Mouse (Mus musculus) neutrophil, adult 5-6 weeks (primary cell): ENCODE results near the gene Suclg2. TPM values are rescaled to one million over a fixed set of nuclear protein-coding genes. Genes with fewer than 3 reads are reported as not detected.
A peak's percentile ranks its signal among the peaks of the same experiment; 100 is the strongest.

Experiments
- ATAC-seq: fragments of 151-379, 151-347 bp; 2 replicates; pipeline ENCODE4 v1.8.0; 2017; ENCODE audit warnings: mild to moderate bottlenecking, moderate TSS enrichment; ENCODE audit not compliant: insufficient number of reproducible peaks, poor library complexity, low FRiP score, severe bottlenecking; ENCODE audit errors: extremely low read depth
- total RNA-seq: library from RNA; stranded (forward); fragments of 200-1000 nt; gene quantifications from 2 replicates; pipeline ENCODE4 v1.2.3, GENCODE M21; 2017

The Suclg2 gene
- total RNA-seq, 1 experiment from 2014 or later: 28.9 TPM

DNA sequence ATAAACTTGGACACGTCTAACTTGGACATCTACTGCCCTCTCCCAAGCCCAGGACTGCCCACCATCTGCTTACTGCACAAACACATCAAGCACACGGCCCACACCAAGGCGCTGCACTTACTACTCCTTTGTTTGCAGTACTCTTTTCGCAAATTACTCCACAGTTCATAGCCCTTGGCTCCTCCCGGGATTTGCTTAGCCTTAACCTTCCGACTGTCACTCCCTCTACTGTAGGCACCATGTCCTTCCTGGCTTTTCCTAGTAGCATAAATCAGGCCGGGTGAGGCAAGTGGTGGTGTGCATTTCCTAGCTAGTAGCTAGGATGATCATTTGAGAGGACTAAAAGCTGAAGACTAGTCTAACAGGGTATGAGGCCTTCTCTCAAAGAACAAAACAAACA, 16.8 kb downstream of the Suclg2 start:
- ATAC-seq: no peak

DNA sequence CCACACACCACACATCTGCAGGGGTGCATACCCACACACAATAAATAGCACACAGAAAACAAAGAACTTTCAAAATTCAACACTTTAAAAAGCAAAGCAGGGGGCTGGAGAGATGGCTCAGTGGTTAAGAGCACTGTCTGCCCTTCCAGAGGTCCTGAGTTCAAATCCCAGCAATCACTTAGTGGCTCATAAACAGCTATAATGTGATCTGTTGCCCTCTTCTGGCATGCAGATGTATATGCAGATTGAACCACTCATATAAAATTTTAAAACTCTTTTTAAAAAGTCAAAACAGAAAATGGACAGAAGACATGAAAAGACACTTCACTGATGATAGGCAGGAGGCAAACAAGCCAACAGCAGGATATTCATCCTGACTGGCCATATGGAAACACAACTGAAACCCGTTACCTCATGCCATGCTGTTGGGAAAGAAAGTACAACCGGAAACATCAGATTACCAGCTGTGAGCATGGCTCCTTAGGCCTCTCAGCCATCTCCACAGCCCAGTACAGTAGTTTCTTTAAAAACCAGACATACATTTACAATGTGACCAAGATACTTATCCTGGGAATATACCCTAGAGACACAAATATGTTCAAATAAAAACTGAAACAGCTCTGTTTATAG, 17.5 kb downstream of the Suclg2 start:
- no peak for ATAC-seq

- no peak for ATAC-seq
Measured at GRCm38 (mm10) chr6:95700191-95700590, 18.4 kb downstream of the Suclg2 start.

DNA sequence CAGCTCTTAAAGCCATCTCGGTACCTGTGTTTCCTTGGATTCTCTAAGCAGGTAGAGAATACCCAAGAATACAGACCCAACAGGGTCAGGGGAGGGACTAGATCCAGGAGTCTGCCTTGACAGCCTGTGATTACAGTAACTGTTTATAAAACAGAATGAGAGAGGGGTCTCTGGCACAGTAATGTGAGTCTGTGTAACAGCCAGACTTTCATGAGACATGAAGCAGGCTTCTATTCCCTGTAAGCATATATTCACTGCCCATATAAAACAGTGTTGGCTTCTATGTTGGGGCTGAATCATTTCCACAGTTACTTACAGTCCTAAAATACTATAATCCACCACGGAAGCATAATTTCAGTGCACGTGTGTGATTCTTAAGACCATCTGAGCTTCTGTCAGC, 19.3 kb downstream of the Suclg2 start:
- ATAC-seq: no peak

DNA sequence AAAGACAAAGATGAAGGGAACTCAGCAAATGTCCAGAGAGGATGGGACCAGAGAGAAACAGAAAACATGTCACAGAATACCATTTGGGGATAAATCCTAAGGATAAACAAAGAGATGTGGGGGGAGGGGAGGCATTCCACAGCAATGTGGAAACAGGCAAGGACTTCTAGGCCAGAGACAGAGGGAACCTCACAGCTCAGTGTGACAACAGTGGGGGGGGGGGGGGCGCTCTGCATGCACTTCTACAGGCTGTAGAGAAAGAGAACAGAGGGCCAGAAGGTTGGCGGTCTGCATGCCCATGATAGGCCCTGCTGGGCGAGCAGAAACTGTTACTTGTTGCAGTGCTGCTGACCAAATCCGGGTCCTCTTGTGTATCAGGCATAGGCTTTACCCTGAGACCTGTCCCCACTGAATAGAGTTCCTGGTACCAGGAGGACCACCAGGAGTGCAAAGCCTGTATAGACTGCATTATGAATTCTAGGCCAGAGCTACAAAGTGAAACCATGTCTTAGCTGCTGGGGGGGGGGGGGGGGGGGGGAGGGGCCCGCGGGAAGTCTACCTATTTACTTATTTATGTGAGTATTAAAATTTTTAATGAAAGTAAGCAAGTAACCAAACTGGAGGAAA, 20.0 kb downstream of the Suclg2 start:
- no peak for ATAC-seq

GRCm38 (mm10) chr6:95694910-95695309, 23.7 kb downstream of the Suclg2 start:
- no peak for ATAC-seq

DNA sequence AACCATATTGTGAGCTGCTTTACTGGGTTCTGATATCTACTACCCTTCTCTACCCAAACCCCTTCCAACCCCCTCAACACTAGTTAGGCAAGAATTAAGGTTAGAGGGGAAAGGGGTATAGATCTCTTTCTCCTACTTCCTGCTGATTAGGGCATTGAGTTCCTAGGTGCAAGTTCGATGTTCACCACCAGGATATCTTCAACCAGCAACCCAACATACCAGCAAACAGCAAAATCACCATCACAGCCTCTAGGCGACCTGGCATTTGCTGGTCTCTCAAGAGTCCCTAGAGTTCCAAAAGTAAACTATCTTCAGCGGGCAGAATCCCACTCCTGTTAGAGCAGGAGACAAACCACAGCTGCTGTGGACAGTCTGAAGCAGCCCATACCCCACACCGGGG, 33.4 kb downstream of the Suclg2 start:
- ATAC-seq: no peak

DNA sequence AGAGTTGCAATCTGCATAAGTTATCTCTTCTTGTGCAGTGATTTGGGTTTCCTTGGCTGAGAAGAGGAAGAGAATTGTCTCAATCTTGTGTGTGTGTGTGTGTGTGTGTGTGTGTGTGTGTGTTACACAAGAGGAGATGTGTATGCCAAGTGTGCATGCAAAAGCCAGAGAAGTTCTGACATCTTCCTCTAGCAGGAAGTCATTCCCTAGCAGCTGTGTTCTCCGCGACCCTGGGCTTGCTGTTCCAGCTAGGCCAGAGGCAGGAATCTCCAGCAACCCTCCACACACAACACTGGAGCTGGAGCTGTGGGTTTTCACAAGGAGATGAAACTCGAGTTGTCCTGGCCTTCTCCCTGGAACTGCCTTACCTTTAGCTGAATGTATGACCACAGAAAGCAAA, 38.9 kb downstream of the Suclg2 start:
- ATAC-seq: no peak

- no peak for ATAC-seq
Measured at GRCm38 (mm10) chr6:95679261-95679660, 39.3 kb downstream of the Suclg2 start.

GRCm38 (mm10) chr6:95676951-95677350, 41.6 kb downstream of the Suclg2 start:
- ATAC-seq: no peak

GRCm38 (mm10) chr6:95676439-95676838, 42.2 kb downstream of the Suclg2 start:
- no peak for ATAC-seq

DNA sequence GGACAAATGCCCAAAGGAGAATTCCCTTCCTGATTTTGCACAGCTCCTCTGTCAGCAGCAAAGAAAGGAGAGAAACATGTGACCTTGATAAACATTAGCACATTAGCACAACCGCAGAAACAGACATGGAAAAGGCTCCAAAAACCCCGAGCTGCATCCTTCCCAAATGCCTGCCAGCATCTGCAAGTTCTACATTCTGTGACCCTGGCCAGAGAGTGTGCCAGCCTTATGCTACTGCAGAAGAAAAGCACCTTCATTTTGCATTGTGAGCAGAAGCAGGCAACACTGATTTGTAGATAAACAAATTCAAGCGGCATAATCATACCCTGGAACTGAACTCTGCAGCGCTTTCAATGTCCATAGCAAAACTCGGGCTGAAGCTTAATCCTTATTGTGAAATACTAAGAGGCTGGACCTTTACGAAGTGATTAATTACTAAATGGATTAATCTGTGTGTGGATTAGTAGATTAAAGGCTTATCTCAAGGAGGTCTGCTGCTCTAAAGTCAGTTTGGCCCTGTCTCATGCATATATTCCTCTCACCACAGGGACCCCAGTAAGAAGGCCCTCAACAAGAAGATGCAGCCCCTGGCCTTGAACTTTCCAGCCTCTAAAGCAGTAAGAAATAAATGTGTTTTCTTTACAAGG, 43.4 kb downstream of the Suclg2 start:
- ATAC-seq: no peak

DNA sequence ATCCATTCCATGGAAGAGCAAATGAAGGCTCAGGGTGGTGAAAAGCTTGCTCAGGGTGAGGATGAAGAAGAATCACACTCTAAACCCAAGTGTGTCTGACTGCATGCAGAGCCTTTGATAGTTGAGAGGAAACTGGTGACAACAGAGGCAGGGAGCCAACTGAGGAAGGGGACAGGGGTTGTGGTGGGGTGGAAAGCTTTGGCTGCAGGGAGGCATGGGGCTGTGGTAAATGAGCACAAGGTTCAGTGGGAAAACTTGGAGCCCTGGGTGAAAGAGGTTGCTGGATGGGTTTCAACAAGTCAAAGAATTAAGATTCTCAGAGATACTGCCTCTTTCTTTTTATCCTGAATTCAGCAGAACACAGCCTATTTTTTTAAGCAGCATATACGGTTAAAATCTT, 43.9 kb downstream of the Suclg2 start:
- no peak for ATAC-seq

DNA sequence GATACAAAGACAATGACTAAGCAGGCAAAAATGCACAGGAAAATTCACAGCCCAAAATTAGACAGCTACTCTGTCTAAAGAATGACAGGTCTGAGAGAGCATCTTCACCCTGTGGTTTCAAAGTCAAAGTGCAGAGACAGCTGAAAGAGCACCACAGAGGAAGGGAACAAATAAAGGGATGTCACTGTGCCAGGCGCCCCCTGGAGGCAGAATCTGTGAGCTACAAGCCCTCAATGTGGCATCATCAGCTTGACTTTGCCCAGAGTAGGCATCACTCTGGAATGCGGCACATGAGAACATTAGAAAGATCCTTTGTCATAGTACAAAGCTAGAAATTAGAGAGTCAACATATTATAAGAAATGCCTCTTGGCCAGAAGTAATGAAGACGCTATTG, 49.3 kb downstream of the Suclg2 start:
- ATAC-seq: peak; percentile 48; the same call in 1 of the 2 replicates

- no peak for ATAC-seq
Measured at GRCm38 (mm10) chr6:95668629-95669334, 49.8 kb downstream of the Suclg2 start.

DNA sequence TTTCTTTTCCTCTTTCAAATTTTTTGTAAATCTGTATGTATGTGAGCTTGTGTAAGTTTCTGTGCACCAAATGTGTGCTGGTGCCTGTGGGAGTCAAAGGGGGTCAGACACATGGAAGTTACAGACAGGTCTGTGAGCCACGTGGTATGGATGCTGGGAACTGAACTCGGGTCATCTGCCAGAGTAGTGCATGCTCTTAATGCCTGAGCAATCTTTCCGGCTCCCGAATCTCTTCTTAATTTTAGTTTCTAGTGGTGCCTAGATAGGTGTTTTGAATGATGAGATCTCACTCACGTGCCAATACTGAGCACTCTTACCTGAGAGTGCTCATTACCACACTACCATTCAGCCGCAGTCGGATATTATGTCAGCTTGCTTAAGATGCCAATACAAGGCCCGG, 60.9 kb downstream of the Suclg2 start:
- ATAC-seq: no peak

DNA sequence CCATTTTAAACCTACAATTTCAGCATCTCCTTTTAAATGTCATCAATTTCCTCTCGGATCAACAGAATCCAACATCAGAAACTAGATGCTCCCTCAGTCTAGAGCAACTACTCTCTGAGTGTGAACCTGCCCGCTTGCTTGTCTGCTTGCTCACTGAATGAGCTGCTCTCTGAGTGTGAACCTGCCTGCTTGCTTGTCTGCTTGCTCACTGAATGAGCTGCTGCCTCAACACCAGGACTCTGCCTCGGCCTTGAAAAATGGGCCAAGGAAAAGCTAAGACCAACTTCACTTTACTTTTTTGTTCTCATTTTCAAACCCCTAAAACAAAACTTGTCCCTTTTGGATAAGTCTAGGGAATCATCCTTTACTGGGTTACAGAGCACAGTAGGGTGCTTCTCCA, 64.9 kb downstream of the Suclg2 start:
- no peak for ATAC-seq

DNA sequence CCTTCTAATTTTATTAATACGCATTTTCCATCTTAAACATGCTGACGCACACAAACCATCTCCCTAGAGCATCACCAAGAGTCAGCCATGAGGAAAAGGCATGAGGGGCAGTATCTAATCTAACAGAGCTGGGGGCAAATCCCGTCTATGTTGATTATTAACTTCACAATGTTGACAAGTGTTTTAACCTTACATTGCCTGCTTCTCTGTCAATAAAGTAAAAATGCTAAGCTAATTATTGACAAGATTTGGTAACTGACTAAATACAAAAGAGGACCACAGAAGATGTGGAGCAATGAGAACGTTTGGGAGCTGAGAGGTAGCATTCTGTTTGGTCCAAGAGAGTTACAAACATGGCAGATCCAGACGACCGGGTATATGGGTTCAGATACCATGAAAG, 65.8 kb downstream of the Suclg2 start:
- no peak for ATAC-seq

GRCm38 (mm10) chr6:95651391-95651876, 67.2 kb downstream of the Suclg2 start:
- ATAC-seq: no peak
